Mouse (Mus musculus): ENCODE data around the gene Nudt8. TPM values are rescaled to one million over a fixed set of nuclear protein-coding genes. Genes with fewer than 3 reads are reported as not detected.

Gene Nudt8
- 1 to 10 TPM; 4.7 to 4.8 TPM for total RNA-seq (2023)

GRCm38 (mm10) chr19:4000119-4000900 lies at the start of gene Nudt8, which contains the start of gene Gm49405:
TSS of gene Nudt8 (plus strand) at chr19:4000580.
TSS of gene Gm49405 (plus strand) at chr19:4000626.

GRCm38 (mm10) chr19:3958470-3958869 lies 41.9 kb upstream of the Nudt8 start, which contains the start of gene Aldh3b3:
TSS of gene Aldh3b3 (plus strand) at chr19:3958645.

GRCm38 (mm10) chr19:3972229-3972628 lies 28.2 kb upstream of the Nudt8 start, which contains the start of gene Aldh3b2:
TSS of gene Aldh3b2 (plus strand) at chr19:3972328.

GRCm38 (mm10) chr19:3986334-3986733 lies 14.0 kb upstream of the Nudt8 start, which contains the start of gene Acy3:
TSS of gene Acy3 (plus strand) at chr19:3986570.

GRCm38 (mm10) chr19:3992416-3992815 lies 8.0 kb upstream of the Nudt8 start, which contains the start of gene Tbx10:
TSS of gene Tbx10 (plus strand) at chr19:3992752.

GRCm38 (mm10) chr19:4003112-4003511 lies 2.7 kb downstream of the Nudt8 start, which contains the start of gene Doc2g:
TSS of gene Doc2g (plus strand) at chr19:4003313.

GRCm38 (mm10) chr19:4012432-4013022 lies 12.1 kb downstream of the Nudt8 start, which contains the start of gene Ndufv1:
TSS of gene Ndufv1 (minus strand) at chr19:4012806.

GRCm38 (mm10) chr19:4037788-4038232 lies 37.4 kb downstream of the Nudt8 start, which contains the start of gene Gstp1:
TSS of gene Gstp1 (minus strand) at chr19:4037985.

GRCm38 (mm10) chr19:4045966-4046865 lies 45.8 kb downstream of the Nudt8 start, which contains the start of gene Gstp2:
TSS of gene Gstp2 (minus strand) at chr19:4046023.

Other genes starting within 250 kb of the Nudt8 start
- 10 to 100 TPM; 65.4 to 66.0 TPM for gene Kmt5b, start 233.2 kb upstream of the Nudt8 start, total RNA-seq (2023)
- 10 to 100 TPM; 43.5 to 47.2 TPM for gene Chka, start 148.8 kb upstream of the Nudt8 start, total RNA-seq (2023)
- 100 to 1,000 TPM; 221 to 250 TPM for gene Tcirg1, start 93.4 kb upstream of the Nudt8 start, total RNA-seq (2023)
- 10 to 100 TPM; 52.9 to 70.6 TPM for gene Ndufs8, start 87.8 kb upstream of the Nudt8 start, total RNA-seq (2023)
- gene Aldh3b1, start 70.8 kb upstream of the Nudt8 start, total RNA-seq (2023) = 100 to 1,000 TPM; 143 to 153 TPM
- 100 to 1,000 TPM; 236 to 316 TPM for gene Unc93b1, start 65.4 kb upstream of the Nudt8 start, total RNA-seq (2023)
- gene Aldh3b3, start 41.9 kb upstream of the Nudt8 start, total RNA-seq (2023) = 10 to 100 TPM in 1 of 2 experiments, 1 to 10 TPM in 1; 9.9 to 11.1 TPM
- 10 to 100 TPM; 12.6 to 14.7 TPM for gene Aldh3b2, start 28.3 kb upstream of the Nudt8 start, total RNA-seq (2023)
- gene Acy3, start 14.0 kb upstream of the Nudt8 start, total RNA-seq (2023) = under 1 TPM; 0.53 to 0.88 TPM
- gene Tbx10, start 7.8 kb upstream of the Nudt8 start, total RNA-seq (2023) = not detected
- 1 to 10 TPM in 1 of 2 experiments, under 1 TPM in 1; 0.33 to 1.0 TPM for gene Gm49405, start within 50 bp of the Nudt8 start, total RNA-seq (2023)
- under 1 TPM; 0.57 to 0.73 TPM for gene Doc2g, start 2.7 kb downstream of the Nudt8 start, total RNA-seq (2023)
- 10 to 100 TPM; 68.4 to 70.8 TPM for gene Ndufv1, start 12.2 kb downstream of the Nudt8 start, total RNA-seq (2023)
- gene Gstp1, start 37.4 kb downstream of the Nudt8 start, total RNA-seq (2023) = 10 to 100 TPM; 63.6 to 65.3 TPM
- gene Gstp2, start 45.4 kb downstream of the Nudt8 start, total RNA-seq (2023) = 1 to 10 TPM; 8.2 to 9.4 TPM
- gene Gstp3, start 59.0 kb downstream of the Nudt8 start, total RNA-seq (2023) = 1 to 10 TPM; 6.6 to 7.7 TPM
- gene Cabp2, start 81.0 kb downstream of the Nudt8 start, total RNA-seq (2023) = not detected
- 100 to 1,000 TPM; 228 to 257 TPM for gene Cdk2ap2, start 96.6 kb downstream of the Nudt8 start, total RNA-seq (2023)
- gene Pitpnm1, start 99.4 kb downstream of the Nudt8 start, total RNA-seq (2023) = 100 to 1,000 TPM; 185 to 192 TPM
- gene Aip, start 125.3 kb downstream of the Nudt8 start, total RNA-seq (2023) = 100 to 1,000 TPM; 108 TPM
- under 1 TPM in 1 of 2 experiments, not detected in 1; 0.13 TPM for gene Gpr152, start 139.2 kb downstream of the Nudt8 start, total RNA-seq (2023)
- under 1 TPM; 0.67 to 0.82 TPM for gene Cabp4, start 143.5 kb downstream of the Nudt8 start, total RNA-seq (2023)
- 100 to 1,000 TPM; 188 to 219 TPM for gene Coro1b, start 148.0 kb downstream of the Nudt8 start, total RNA-seq (2023)
- gene Ptprcap, start 153.0 kb downstream of the Nudt8 start, total RNA-seq (2023) = 10 to 100 TPM; 13.8 to 18.6 TPM
- 10 to 100 TPM; 34.4 to 42.3 TPM for gene Rps6kb2, start 162.8 kb downstream of the Nudt8 start, total RNA-seq (2023)
- 10 to 100 TPM; 34.4 to 34.6 TPM for gene Carns1, start 174.9 kb downstream of the Nudt8 start, total RNA-seq (2023)
- 100 to 1,000 TPM; 126 to 134 TPM for gene Tbc1d10c, start 190.7 kb downstream of the Nudt8 start, total RNA-seq (2023)
- 100 to 1,000 TPM; 433 to 455 TPM for gene Ppp1ca, start 191.5 kb downstream of the Nudt8 start, total RNA-seq (2023)
- gene Rad9a, start 201.1 kb downstream of the Nudt8 start, total RNA-seq (2023) = 10 to 100 TPM; 28.4 to 29.8 TPM
- gene Clcf1, start 213.7 kb downstream of the Nudt8 start, total RNA-seq (2023) = 1 to 10 TPM; 2.5 to 4.2 TPM
- not detected for gene AC109138.7, start 213.8 kb downstream of the Nudt8 start, total RNA-seq (2023)
- 10 to 100 TPM; 53.1 to 57.3 TPM for gene Pold4, start 231.3 kb downstream of the Nudt8 start, total RNA-seq (2023)

Data from neutrophil, adult 59 days (primary cell).